Mouse (Mus musculus) spleen, adult 2 months (tissue): Measurements from ENCODE around the gene Dynll1.

ENCODE experiments used
- CTCF ChIP-seq: fragments of 200-500 bp; IDR thresholded peaks from 2 replicates; pipeline ENCODE4 v1.5.1; 2011; ENCODE audit warnings: mild to moderate bottlenecking, inconsistent platforms; ENCODE audit not compliant: insufficient read depth, insufficient read length, insufficient replicate concordance; ENCODE audit errors: extremely low read depth
- POLR2A ChIP-seq: fragments of 200-500 bp; IDR thresholded peaks from 2 replicates; pipeline ENCODE4 v1.6.1; 2011; ENCODE audit warnings: low read depth, low read length, inconsistent platforms

GRCm38 (mm10) chr5:115301615-115302014 lies 816 bp upstream of the Dynll1 start:
- TF ChIP-seq POLR2A = no peak
- TF ChIP-seq CTCF = no peak
